Mouse (Mus musculus) hindbrain, embryonic 12.5 days (tissue): ENCODE data around the gene Orc3. TPM values are rescaled to one million over a fixed set of nuclear protein-coding genes. Genes with fewer than 3 reads are reported as not detected.

ENCODE experiments used
- ATAC-seq: fragments of 200-750 bp; cut with Nextera tagmentation; 2 replicates; pipeline ENCODE4 v1.8.0; 2017; ENCODE audit warnings: moderate TSS enrichment; ENCODE audit not compliant: low FRiP score
- H3K27ac ChIP-seq: fragments of 300-500 bp; sonication (generic); 2 replicates; pipeline ENCODE4 v1.5.1; 2016; ENCODE audit warnings: mild to moderate bottlenecking
- H3K27me3 ChIP-seq: fragments of 300-500 bp; sonication (generic); 2 replicates; pipeline ENCODE4 v1.6.1; 2016; ENCODE audit warnings: mild to moderate bottlenecking
- H3K36me3 ChIP-seq: fragments of 300-500 bp; sonication (generic); 2 replicates; pipeline ENCODE4 v1.6.1; 2016; ENCODE audit warnings: mild to moderate bottlenecking
- H3K4me1 ChIP-seq: fragments of 300-500 bp; sonication (generic); 2 replicates; pipeline ENCODE4 v1.6.1; 2016
- H3K4me2 ChIP-seq: fragments of 300-500 bp; sonication (generic); replicated peaks from 2 replicates; pipeline ENCODE4 v1.6.1; 2016; ENCODE audit warnings: mild to moderate bottlenecking
- H3K4me3 ChIP-seq: fragments of 300-500 bp; sonication (generic); 2 replicates; pipeline ENCODE4 v1.5.1; 2016; ENCODE audit warnings: mild to moderate bottlenecking
- H3K9ac ChIP-seq: fragments of 300-500 bp; sonication (generic); 2 replicates; pipeline ENCODE4 v1.6.1; 2016; ENCODE audit warnings: mild to moderate bottlenecking, moderate library complexity
- H3K9me3 ChIP-seq: fragments of 300-500 bp; sonication (generic); replicated peaks from 2 replicates; pipeline ENCODE4 v1.6.1; 2016; ENCODE audit warnings: mild to moderate bottlenecking
- WGBS: fragments of 180-500 bp; shearing (Covaris S2); methylation state at CpG from one replicate; pipeline ENCODE4 v1.1.7; 2016; 5-methylcytosine and 5-hydroxymethylcytosine counted together
- polyA plus RNA-seq: library from polyadenylated mRNA; unstranded; fragments of >200 nt; fragmentation: Nextera tagmentation; extraction: Ambion mirVana; gene quantifications from 2 replicates; pipeline ENCODE4 v1.2.1, GENCODE M21; 2016

The Orc3 gene
- polyA plus RNA-seq: 104 and 113 TPM in 2 replicates

DNA sequence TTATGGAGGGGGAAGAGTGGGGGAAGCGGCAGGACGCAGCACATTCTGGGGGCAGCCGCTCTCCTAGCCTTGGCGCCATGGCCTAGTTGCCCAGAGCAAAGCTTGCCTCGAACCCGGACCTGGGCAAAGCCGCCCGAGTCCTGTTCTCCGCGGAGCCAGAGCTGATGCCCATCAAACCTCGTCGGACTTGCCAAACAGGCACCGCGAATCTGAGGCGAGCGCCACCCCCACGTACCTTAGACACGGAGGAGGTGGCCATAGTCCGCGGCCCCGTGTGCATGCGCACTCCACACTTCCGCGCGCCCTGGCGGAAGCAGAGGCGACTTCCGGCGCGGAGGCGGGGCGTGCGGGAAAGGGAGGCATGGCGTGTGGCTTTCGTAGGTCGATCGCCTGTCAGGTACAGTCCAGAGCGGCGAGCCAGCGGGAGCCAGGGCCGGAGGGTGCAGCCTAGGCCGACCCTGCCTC, at the start of gene Orc3, which contains the start of gene Rars2:
Gene Orc3, minus strand, starts transcription at position 315 of the 465 bp plus-strand sequence.
Gene Rars2, plus strand, starts transcription at position 328 of the 465 bp plus-strand sequence.
- peak within 1 kb of the TSS; percentile 86 for H3K9ac ChIP-seq
- H3K4me2 ChIP-seq: peak within 1 kb of the TSS; percentile 95
- H3K27me3 ChIP-seq: no peaks in the 10 kb centered on the region
- no peaks in the 10 kb centered on the region for H3K9me3 ChIP-seq
- H3K36me3 ChIP-seq: peaks cover 1% of the 10 kb centered on the region; the same call in 1 of the 2 replicates
- WGBS: 0% methylated on average over 42 of the region's 42 CpGs
- peak; percentile 99 for ATAC-seq
- H3K4me3 ChIP-seq: peak within 1 kb of the TSS; percentile 84
- H3K27ac ChIP-seq: peak within 1 kb of the TSS; percentile 87
- H3K4me1 ChIP-seq: peaks cover 20% of the 10 kb centered on the region

- H3K9me3 ChIP-seq: no peaks in the 10 kb centered on the region
- no peak overlapping the region for H3K4me3 ChIP-seq
- no peaks in the 10 kb centered on the region for H3K4me1 ChIP-seq
- peaks cover 79% of the 10 kb centered on the region for H3K36me3 ChIP-seq
- H3K4me2 ChIP-seq: no peak overlapping the region
- WGBS: 90% methylated on average over 6 of the region's 6 CpGs
- H3K27me3 ChIP-seq: no peaks in the 10 kb centered on the region
- ATAC-seq: peak; percentile 38; the same call in 1 of the 2 replicates
- no peak overlapping the region for H3K27ac ChIP-seq
- H3K9ac ChIP-seq: no peak overlapping the region
Observed at GRCm38 (mm10) chr4:34661927-34662326, 47.2 kb upstream of the Orc3 start.

- Histone ChIP-seq H3K4me1 (no peaks in the 10 kb centered on the region), H3K27ac (no peak overlapping the region), H3K4me3 (no peak overlapping the region), H3K4me2 (no peak overlapping the region), H3K27me3 (no peaks in the 10 kb centered on the region), H3K9ac (no peak overlapping the region), H3K36me3 (peaks cover 79% of the 10 kb centered on the region), H3K9me3 (no peaks in the 10 kb centered on the region)
- 98% methylated on average over 2 of the region's 2 CpGs for WGBS
- no peak for ATAC-seq
Observed at GRCm38 (mm10) chr4:34661514-34661913, 46.8 kb upstream of the Orc3 start.

DNA sequence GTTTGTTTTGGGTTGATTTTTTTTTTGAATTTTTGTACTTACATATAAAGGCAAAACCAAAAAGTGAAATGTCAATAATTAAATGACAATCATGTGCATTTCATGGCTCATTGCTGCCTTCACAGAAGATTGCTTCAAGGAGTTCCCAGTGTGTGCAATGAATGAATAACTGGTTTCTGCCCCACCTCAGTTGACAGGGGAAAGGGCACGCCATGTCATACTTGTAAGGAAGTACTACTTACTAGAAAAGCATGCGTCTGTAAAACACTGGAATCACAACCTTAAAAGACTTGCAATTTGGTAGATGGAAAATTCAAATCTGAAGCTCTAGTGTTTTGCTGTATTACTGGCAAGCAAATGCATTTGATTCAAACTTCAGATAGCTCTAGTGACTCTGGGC, 44.3 kb upstream of the Orc3 start:
- H3K9me3 ChIP-seq: no peaks in the 10 kb centered on the region
- H3K4me3 ChIP-seq: no peak overlapping the region
- no peaks in the 10 kb centered on the region for H3K4me1 ChIP-seq
- ATAC-seq: no peak
- no peaks in the 10 kb centered on the region for H3K27me3 ChIP-seq
- H3K4me2 ChIP-seq: no peak overlapping the region
- no peak overlapping the region for H3K9ac ChIP-seq
- H3K36me3 ChIP-seq: peaks cover 76% of the 10 kb centered on the region
- WGBS: 92% methylated on average over 2 of the region's 2 CpGs
- no peak overlapping the region for H3K27ac ChIP-seq

- Histone ChIP-seq H3K4me2 (no peak overlapping the region), H3K27ac (no peak overlapping the region), H3K4me3 (no peak overlapping the region), H3K9ac (no peak overlapping the region), H3K9me3 (no peaks in the 10 kb centered on the region), H3K4me1 (no peaks in the 10 kb centered on the region), H3K27me3 (no peaks in the 10 kb centered on the region), H3K36me3 (peaks cover 66% of the 10 kb centered on the region)
- 88% methylated on average over 10 of the region's 10 CpGs for WGBS
- no peak for ATAC-seq
Observed at GRCm38 (mm10) chr4:34656101-34656500, 41.4 kb upstream of the Orc3 start.

DNA sequence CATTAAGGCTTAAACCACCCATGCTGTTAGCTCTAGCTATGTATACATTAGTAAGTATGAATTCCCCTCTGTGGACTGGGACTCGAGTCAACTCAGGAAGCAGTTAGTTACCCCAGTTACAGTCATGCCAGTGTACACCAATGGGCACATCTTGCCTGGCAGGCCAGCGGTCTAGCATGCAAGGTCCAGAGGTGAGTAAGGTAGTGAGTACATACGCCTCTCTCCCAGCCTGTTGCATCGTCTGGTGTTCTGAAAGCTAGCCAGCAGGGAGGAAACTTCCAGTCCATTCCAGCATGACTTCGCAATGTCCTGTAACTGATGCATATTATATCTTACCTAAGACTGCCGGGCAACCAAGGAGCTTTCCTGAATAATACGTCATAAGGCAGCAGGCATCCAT, 38.4 kb upstream of the Orc3 start:
- Histone ChIP-seq H3K9ac (no peak overlapping the region), H3K36me3 (peaks cover 51% of the 10 kb centered on the region), H3K27me3 (no peaks in the 10 kb centered on the region), H3K27ac (no peak overlapping the region), H3K9me3 (no peaks in the 10 kb centered on the region), H3K4me2 (no peak overlapping the region), H3K4me1 (no peaks in the 10 kb centered on the region), H3K4me3 (no peak overlapping the region)
- no peak for ATAC-seq
- WGBS: 97% methylated on average over 7 of the region's 7 CpGs

DNA sequence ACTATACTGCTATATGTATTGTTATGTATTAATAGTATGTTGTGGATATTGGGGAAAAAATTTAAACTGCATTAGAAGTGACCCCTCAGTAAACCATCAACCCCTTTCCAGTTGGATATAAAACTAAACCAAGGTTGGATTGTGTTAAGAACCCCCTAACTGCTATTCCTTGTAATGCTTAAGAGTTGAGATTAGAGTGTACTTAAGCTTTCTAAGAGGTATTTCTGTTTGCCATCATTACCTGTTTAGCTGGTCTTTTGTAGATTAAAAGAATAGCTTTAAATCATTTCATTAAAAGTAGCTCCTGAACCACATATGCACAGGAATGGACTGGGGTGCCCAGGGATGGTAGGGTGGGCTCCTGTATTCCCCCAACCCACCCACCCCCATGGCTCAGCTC, 30.0 kb upstream of the Orc3 start:
- Histone ChIP-seq H3K27me3 (no peaks in the 10 kb centered on the region), H3K9ac (no peak overlapping the region), H3K4me3 (no peak overlapping the region), H3K4me1 (no peaks in the 10 kb centered on the region), H3K9me3 (no peaks in the 10 kb centered on the region), H3K27ac (no peak overlapping the region), H3K4me2 (no peak overlapping the region), H3K36me3 (peaks cover 40% of the 10 kb centered on the region)
- ATAC-seq: no peak

DNA sequence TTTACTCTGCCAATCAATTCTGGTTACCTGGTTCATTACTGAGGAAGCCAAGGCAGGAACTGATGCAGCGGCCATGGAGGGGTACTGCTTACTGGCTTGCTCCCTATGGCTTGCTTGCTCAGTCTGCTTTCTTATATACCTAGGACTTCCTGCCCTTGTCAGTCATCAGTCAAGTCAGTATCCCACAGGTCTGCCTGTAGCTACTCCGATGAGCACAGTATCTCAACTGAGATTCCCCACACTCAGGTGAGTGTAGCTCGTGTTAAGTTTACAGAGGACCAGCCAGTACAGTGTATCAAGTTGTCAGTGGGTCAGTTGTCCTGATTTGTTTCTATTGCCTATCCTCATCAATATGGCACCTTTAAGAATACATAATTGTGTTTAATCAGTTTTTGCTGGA, 26.0 kb upstream of the Orc3 start:
- no peak overlapping the region for H3K4me3 ChIP-seq
- H3K4me1 ChIP-seq: no peaks in the 10 kb centered on the region
- no peaks in the 10 kb centered on the region for H3K9me3 ChIP-seq
- H3K27me3 ChIP-seq: no peaks in the 10 kb centered on the region
- H3K27ac ChIP-seq: no peak overlapping the region
- peaks cover 22% of the 10 kb centered on the region for H3K36me3 ChIP-seq
- ATAC-seq: no peak
- WGBS: 93% methylated on average over 3 of the region's 3 CpGs
- no peak overlapping the region for H3K9ac ChIP-seq
- no peak overlapping the region for H3K4me2 ChIP-seq

- H3K27ac ChIP-seq: no peak overlapping the region
- no peaks in the 10 kb centered on the region for H3K4me1 ChIP-seq
- no peaks in the 10 kb centered on the region for H3K9me3 ChIP-seq
- no peak for ATAC-seq
- 76% methylated on average over 5 of the region's 5 CpGs for WGBS
- H3K9ac ChIP-seq: no peak overlapping the region
- no peak overlapping the region for H3K4me2 ChIP-seq
- no peak overlapping the region for H3K4me3 ChIP-seq
- peaks cover 20% of the 10 kb centered on the region for H3K36me3 ChIP-seq
- H3K27me3 ChIP-seq: no peaks in the 10 kb centered on the region
Observed at GRCm38 (mm10) chr4:34639745-34640364, 25.1 kb upstream of the Orc3 start.

DNA sequence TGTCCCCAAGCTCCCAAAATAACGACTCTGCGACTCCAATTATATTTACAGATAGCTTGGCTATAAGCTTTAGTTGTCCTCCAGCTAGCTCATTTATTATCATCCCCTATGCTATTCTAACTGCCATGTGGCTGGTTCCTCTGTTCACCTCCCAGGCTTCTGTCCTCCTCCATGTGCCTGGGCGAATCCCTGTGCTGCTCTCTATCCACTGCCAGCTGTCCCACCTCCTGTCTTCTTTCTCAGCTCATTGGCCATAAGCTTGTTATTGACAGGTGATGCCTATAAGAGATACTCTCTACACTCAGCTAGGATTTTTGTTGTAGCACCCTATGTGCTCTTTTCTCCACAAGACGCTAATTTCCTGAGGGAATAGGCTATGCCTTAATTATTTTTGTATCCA, 23.1 kb upstream of the Orc3 start:
- Histone ChIP-seq H3K36me3 (peaks cover 22% of the 10 kb centered on the region), H3K27me3 (no peaks in the 10 kb centered on the region), H3K9ac (no peak overlapping the region), H3K4me2 (no peak overlapping the region), H3K27ac (no peak overlapping the region), H3K4me1 (no peaks in the 10 kb centered on the region), H3K4me3 (no peak overlapping the region), H3K9me3 (no peaks in the 10 kb centered on the region)
- WGBS: 90% methylated on average over 4 of the region's 4 CpGs
- no peak for ATAC-seq

DNA sequence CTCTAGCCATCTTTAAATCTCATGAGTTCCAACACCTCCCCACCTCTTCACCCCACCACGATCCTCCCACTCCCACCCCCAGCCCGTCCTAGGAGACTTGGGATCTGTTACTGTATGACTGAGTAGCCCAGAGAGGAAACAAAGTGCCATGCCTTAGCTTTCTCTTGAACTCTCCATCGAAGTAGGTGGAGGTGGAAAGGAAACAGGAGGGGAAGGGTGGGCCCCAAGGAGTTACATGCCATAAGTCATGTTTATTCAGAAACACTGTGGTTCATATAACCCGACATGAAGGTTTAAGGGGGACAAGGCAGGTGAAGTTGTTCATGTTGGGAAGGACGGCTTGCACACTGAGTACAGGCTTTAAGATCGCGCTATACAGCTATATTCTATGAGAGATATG, 22.6 kb upstream of the Orc3 start:
- Histone ChIP-seq H3K4me3 (no peak overlapping the region), H3K4me2 (no peak overlapping the region), H3K9me3 (no peaks in the 10 kb centered on the region), H3K4me1 (no peaks in the 10 kb centered on the region), H3K27me3 (no peaks in the 10 kb centered on the region), H3K36me3 (peaks cover 20% of the 10 kb centered on the region), H3K27ac (no peak overlapping the region), H3K9ac (no peak overlapping the region)
- 90% methylated on average over 7 of the region's 7 CpGs for WGBS
- ATAC-seq: no peak

- 82% methylated on average over 5 of the region's 5 CpGs for WGBS
- H3K9me3 ChIP-seq: no peaks in the 10 kb centered on the region
- H3K9ac ChIP-seq: no peak overlapping the region
- no peaks in the 10 kb centered on the region for H3K4me1 ChIP-seq
- no peak overlapping the region for H3K4me2 ChIP-seq
- no peaks in the 10 kb centered on the region for H3K27me3 ChIP-seq
- H3K27ac ChIP-seq: no peak overlapping the region
- no peak overlapping the region for H3K4me3 ChIP-seq
- peaks cover 32% of the 10 kb centered on the region for H3K36me3 ChIP-seq
- ATAC-seq: no peak
Observed at GRCm38 (mm10) chr4:34636036-34636435, 21.3 kb upstream of the Orc3 start.

DNA sequence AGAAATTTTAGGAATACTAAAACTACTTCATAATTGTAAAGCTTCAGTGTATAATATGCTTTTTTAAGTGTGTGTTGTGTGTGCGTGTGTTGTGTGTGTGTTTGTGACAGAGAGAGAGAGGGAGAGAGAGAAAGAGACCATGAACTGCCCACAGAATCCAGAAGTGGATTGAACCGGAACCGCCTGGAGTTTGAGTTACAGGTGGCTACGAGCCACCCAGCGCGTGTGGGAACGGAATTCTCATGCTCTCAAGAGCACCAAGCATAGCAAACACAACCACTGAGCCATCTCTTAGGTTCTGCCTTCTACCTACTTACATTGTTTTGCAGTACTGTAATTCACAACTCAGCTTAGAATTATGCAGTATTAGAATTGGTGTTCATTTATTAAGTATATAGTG, 19.4 kb upstream of the Orc3 start:
- 92% methylated on average over 7 of the region's 7 CpGs for WGBS
- no peak for ATAC-seq
- Histone ChIP-seq H3K4me2 (no peak overlapping the region), H3K4me3 (no peak overlapping the region), H3K9me3 (no peaks in the 10 kb centered on the region), H3K27ac (no peak overlapping the region), H3K36me3 (peaks cover 27% of the 10 kb centered on the region), H3K9ac (no peak overlapping the region), H3K27me3 (no peaks in the 10 kb centered on the region), H3K4me1 (no peaks in the 10 kb centered on the region)
